ENCODE assay signal across 19 mouse cellular contexts in the genomic region with DNA sequence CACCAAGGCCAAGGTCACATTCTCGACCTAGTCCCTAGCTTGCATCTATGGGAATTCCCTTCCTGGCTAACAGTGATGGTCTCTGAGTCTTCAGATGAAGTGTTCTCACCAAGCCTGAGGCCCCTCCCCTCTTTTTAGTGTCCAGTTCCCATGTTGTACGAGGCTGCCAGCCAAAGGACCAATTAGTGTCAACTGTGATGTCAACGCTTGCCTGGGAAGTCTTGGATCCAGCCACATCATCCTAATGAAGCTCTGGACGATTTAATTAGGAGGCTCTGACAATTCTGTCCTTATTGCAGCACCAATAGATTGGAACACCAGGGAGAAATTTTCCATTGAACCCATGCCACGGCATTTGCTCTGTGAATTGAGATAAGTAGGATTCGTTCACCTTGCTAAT.
A peak's percentile ranks its signal among the peaks of the same experiment; 100 is the strongest.
DNase-seq lines count a peak whose midpoint lies in the region; ATAC-seq lines count a peak whose summit lies in the region.
"Had no signal": no experiment of that assay in that cellular context is flagged by ENCODE, and none has a peak within 500 bp of the region (broad histone marks: within the 10 kb centered on the region; RNA-seq: fewer than 3 reads in every experiment).

No protein-coding gene starts in this region.

- H3K4me2 ChIP-seq in forebrain, embryonic 13.5 days = no peak overlapping the region
- H3K4me2 ChIP-seq: heart, embryonic 11.5 days; lung, embryonic 15.5 days; stomach, embryonic 15.5 days had no signal

- H3K9ac ChIP-seq in forebrain, embryonic 13.5 days = no peak overlapping the region
- H3K9ac ChIP-seq: lung, embryonic 15.5 days; stomach, embryonic 15.5 days had no signal

- H3K27ac ChIP-seq in forebrain, embryonic 13.5 days = peak overlapping the region; percentile 19; the same call in 1 of the 2 replicates
- H3K27ac ChIP-seq: lung, embryonic 15.5 days; stomach, embryonic 15.5 days had no signal

- no peaks in the 10 kb centered on the region for H3K27me3 ChIP-seq in forebrain, embryonic 13.5 days
- H3K27me3 ChIP-seq: lung, embryonic 15.5 days; stomach, embryonic 15.5 days had no signal

- no peaks in the 10 kb centered on the region for H3K36me3 ChIP-seq in forebrain, embryonic 13.5 days (ENCODE audit: poor library complexity, severe bottlenecking)
- H3K36me3 ChIP-seq: lung, embryonic 15.5 days; stomach, embryonic 15.5 days had no signal

- WGBS in forebrain, embryonic 13.5 days = 24% methylated on average over 6 of the region's 6 CpGs

- no peak overlapping the region for H3K4me3 ChIP-seq in forebrain, embryonic 13.5 days
- H3K4me3 ChIP-seq: lung, embryonic 15.5 days; stomach, embryonic 15.5 days had no signal

- peak; percentile 94 for ATAC-seq in forebrain, embryonic 13.5 days
- ATAC-seq: CD4-positive, CD25-positive, alpha-beta regulatory T cell, adult 4 months; inflammation-experienced regulatory T-cells, adult 6 months had no signal

- no peaks in the 10 kb centered on the region for H3K9me3 ChIP-seq in forebrain, embryonic 13.5 days (replicated peaks)
- H3K9me3 ChIP-seq: lung, embryonic 15.5 days; stomach, embryonic 15.5 days had no signal

- DNase-seq in layer of hippocampus, adult 11-12 months (ENCODE audit: low spot score) = peak; percentile 8
- DNase-seq in layer of hippocampus, postnatal 25 days (ENCODE audit: extremely low spot score in 1 of 2, low spot score in 1 of 2) = no peak
- peak; percentile 19 for DNase-seq in right cerebral cortex, adult 18-20 months
- no peak for DNase-seq in right cerebral cortex, adult 2 months (ENCODE audit: low spot score in 2 of 2)
- peak; percentile 33 for DNase-seq in retina, postnatal 7 days (ENCODE audit: low read depth, low spot score)
- no peak for DNase-seq in left cerebral cortex, adult 11 months (ENCODE audit: low spot score)
- DNase-seq: adrenal gland, postnatal 14 days; cerebellum, postnatal 36 days; gastrocnemius, postnatal 25 days; heart, postnatal 36 days; kidney, adult 9 months; spleen, adult 18-20 months; thymus, postnatal 14 days had no signal

- H3K4me1 ChIP-seq in forebrain, embryonic 13.5 days = peaks cover 11% of the 10 kb centered on the region
- H3K4me1 ChIP-seq: lung, embryonic 15.5 days; stomach, embryonic 15.5 days had no signal

Comparison
In these comparisons a context has a peak if more than half of its experiments do, and no peak if none do; other contexts are left out.
1. DNase-seq: peak in layer of hippocampus, adult 11-12 months (single experiment), right cerebral cortex, adult 18-20 months (single experiment) and retina, postnatal 7 days (single experiment); none in layer of hippocampus, postnatal 25 days (0 of 2), right cerebral cortex, adult 2 months (0 of 2) and left cerebral cortex, adult 11 months (single experiment).